Mouse (Mus musculus) liver, postnatal 0 days (tissue): Measurements from ENCODE around the gene Arl3.

Source experiments
- CTCF ChIP-seq: sonication (generic); IDR thresholded peaks from 2 replicates; pipeline ENCODE4 v1.5.1; 2016; ENCODE audit warnings: antibody characterized with exemption, low read depth
- EP300 ChIP-seq: IDR thresholded peaks from 2 replicates; pipeline ENCODE4 v1.6.1; 2016; ENCODE audit warnings: antibody characterized with exemption, low read depth, mild to moderate bottlenecking

DNA sequence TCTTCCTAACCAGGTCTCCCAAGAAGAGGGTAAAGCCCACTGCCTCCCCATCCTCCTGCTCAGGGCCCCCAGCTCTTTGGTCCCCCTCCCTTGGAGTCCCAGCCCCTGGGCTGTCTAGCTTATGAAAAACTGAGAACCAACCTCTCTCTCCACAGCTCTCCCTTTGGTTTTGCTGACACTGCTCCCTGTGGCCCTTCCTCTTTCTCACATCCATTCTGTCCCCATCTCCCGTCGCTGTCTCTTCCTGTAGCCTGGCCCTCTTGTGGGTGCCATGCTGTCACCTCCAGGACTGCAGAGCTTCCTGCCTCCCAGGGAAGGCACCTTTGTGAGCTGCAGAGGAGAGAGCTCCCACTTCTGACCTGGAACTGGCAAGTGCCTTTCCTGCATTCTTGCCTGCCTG is 86.3 kb downstream of the Arl3 start:
- TF ChIP-seq CTCF, result no peak
- TF ChIP-seq EP300, result no peak
